Mouse (Mus musculus): ENCODE data around the gene Med25. TPM values are rescaled to one million over a fixed set of nuclear protein-coding genes. Genes with fewer than 3 reads are reported as not detected.
A peak's percentile ranks its signal among the peaks of the same experiment; 100 is the strongest.

The Med25 gene
- polyA plus RNA-seq, 1 experiment from 2014 or later = 64.4 TPM

DNA sequence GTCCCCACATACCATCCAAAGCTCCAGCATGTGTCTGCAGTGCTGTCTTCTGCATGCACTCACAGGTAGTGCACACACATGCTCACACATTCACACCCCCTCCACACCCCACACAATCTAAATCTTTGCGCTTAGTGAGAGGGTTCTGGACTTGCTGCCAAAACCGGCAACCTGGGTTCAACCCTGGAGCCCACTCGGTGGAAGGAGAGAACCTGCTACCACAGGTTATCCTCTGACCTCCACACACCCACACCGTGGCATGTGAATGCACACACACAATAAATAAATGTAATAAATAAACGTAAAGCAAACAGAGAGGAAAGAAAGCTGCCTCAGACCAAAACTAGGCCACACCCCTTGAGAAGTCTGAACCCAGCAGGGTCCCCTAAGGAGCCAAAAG lies 44.7 kb downstream of the Med25 start:
- WGBS = 44% methylated on average over 5 of the region's 5 CpGs
- H3K9me3 ChIP-seq (ENCODE audit: control insufficient read depth, low read length) = no peaks in the 10 kb centered on the region
- TF ChIP-seq EP300 (optimal IDR thresholded peaks at IDR 0.05) (no peak), CTCF (IDR thresholded peaks at IDR 0.05; ENCODE audit: low read depth) (no peak)
- peaks cover 9% of the 10 kb centered on the region for H3K4me1 ChIP-seq (replicated peaks; ENCODE audit: control insufficient read depth, insufficient read depth)
- peak overlapping the region; percentile 50 for H3K4me2 ChIP-seq (replicated peaks; ENCODE audit: low read depth)
- peaks cover 25% of the 10 kb centered on the region for H3K36me3 ChIP-seq (ENCODE audit: control insufficient read depth, insufficient read depth, low read length)
- peak overlapping the region; percentile 81 for H3K4me3 ChIP-seq (ENCODE audit: low read depth, low read length)
- ATAC-seq (ENCODE audit: low FRiP score, low TSS enrichment) (no peak), DNase-seq (ENCODE audit: low spot score) (no peak)
- H3K27me3 ChIP-seq (ENCODE audit: control insufficient read depth, insufficient read depth, low read length) = no peaks in the 10 kb centered on the region
- H3K9ac ChIP-seq (ENCODE audit: low read length) = peak overlapping the region; percentile 61
- peak overlapping the region; percentile 98; the same call in 1 of the 2 replicates for H3K27ac ChIP-seq (replicated peaks)

DNA sequence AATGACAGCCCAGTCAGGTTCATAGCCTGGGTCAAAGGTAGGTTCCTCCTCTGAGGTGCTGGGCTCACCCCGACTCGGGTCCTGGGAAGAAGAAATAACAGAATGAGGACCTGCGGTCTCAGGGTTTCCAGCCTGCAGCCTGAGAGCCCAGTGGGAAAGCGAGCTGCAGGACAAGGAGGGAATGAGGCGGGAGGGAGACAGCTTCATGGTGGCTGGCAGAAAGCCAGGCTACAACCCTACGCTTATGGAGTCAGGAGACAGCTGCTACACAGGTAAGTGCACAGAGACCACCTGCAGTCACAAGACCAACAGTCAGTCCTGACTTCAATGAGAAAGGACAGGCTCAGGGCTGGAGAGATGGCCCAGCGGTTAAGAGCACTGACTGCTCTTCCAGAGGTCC lies 45.7 kb downstream of the Med25 start:
- Histone ChIP-seq H3K4me1 (replicated peaks; ENCODE audit: control insufficient read depth, insufficient read depth) (peaks cover 9% of the 10 kb centered on the region), H3K36me3 (ENCODE audit: control insufficient read depth, insufficient read depth, low read length) (peaks cover 31% of the 10 kb centered on the region), H3K4me2 (replicated peaks; ENCODE audit: low read depth) (no peak overlapping the region), H3K9me3 (ENCODE audit: control insufficient read depth, low read length) (no peaks in the 10 kb centered on the region), H3K27ac (replicated peaks) (no peak overlapping the region), H3K9ac (ENCODE audit: low read length) (no peak overlapping the region), H3K4me3 (ENCODE audit: low read depth, low read length) (no peak overlapping the region), H3K27me3 (ENCODE audit: control insufficient read depth, insufficient read depth, low read length) (no peaks in the 10 kb centered on the region)
- TF ChIP-seq CTCF (IDR thresholded peaks at IDR 0.05; ENCODE audit: low read depth) = no peak
- DNase-seq (ENCODE audit: low spot score) (no peak), ATAC-seq (ENCODE audit: low FRiP score, low TSS enrichment) (no peak)
- WGBS = 90% methylated on average over 7 of the region's 7 CpGs

DNA sequence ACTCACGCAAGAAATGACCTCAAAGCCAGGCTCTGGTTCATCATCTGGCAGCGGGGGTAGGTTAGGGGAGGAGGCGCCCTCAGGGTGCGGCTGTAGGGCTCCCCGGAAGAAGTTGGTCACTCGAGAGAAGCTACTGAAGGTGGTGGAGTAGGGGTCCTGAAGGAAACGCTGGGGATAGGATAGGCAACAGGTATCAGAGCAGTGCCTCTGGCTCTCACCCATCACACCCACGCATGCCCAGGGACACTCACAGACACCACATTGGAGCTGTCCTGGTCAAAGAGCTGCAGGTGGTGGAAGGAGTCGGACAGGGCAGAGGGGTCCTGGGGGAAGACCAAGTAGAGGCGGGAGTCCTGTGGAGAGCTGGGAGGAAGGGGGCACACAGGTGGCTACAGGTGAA lies 47.5 kb downstream of the Med25 start:
- Histone ChIP-seq H3K27me3 (ENCODE audit: control insufficient read depth, insufficient read depth, low read length) (no peaks in the 10 kb centered on the region), H3K9me3 (ENCODE audit: control insufficient read depth, low read length) (no peaks in the 10 kb centered on the region), H3K4me2 (replicated peaks; ENCODE audit: low read depth) (no peak overlapping the region), H3K36me3 (ENCODE audit: control insufficient read depth, insufficient read depth, low read length) (peaks cover 33% of the 10 kb centered on the region), H3K4me3 (ENCODE audit: low read depth, low read length) (no peak overlapping the region), H3K27ac (replicated peaks) (no peak overlapping the region), H3K4me1 (replicated peaks; ENCODE audit: control insufficient read depth, insufficient read depth) (peaks cover 2% of the 10 kb centered on the region; the same call in 1 of the 2 replicates), H3K9ac (ENCODE audit: low read length) (no peak overlapping the region)
- DNase-seq (ENCODE audit: low spot score) (no peak), ATAC-seq (ENCODE audit: low FRiP score, low TSS enrichment) (no peak)
- TF ChIP-seq EP300 (optimal IDR thresholded peaks at IDR 0.05) (no peak), CTCF (IDR thresholded peaks at IDR 0.05; ENCODE audit: low read depth) (no peak)
- 93% methylated on average over 10 of the region's 10 CpGs for WGBS

DNA sequence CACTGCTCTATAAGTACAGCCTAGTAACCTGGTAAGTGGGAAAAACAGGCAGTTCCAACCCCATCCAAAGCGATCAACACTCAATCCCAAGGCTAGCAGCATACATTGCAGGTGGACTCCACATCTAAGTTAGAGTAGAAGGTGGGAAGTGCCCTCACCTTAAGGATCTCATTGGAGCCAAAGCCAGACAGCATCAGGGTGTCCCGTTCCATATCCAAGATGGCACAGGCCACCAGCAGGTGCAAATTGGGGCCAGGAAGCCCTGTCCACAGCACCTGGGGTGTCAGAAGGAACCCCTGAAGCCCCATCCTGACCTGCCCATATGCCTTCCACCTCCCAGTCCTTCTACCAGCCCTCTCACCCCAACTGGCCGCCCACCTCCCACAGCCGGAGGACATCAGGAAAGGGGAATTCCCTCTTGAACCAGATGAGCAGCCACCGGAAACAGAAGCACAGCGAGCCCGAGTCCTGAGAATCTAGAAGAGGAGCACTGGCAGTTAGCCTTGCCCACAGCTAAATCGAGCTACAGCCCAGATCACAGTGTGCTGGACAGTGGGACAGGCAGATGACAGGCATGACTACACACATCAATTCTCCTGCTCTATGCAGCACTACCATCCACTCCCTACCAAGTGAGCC lies 50.6 kb downstream of the Med25 start:
- no peak for ATAC-seq (ENCODE audit: low FRiP score, low TSS enrichment)
- 93% methylated on average over 8 of the region's 8 CpGs for WGBS
- Histone ChIP-seq H3K27me3 (ENCODE audit: control insufficient read depth, insufficient read depth, low read length) (no peaks in the 10 kb centered on the region), H3K9me3 (ENCODE audit: control insufficient read depth, low read length) (no peaks in the 10 kb centered on the region), H3K9ac (ENCODE audit: low read length) (no peak overlapping the region), H3K36me3 (ENCODE audit: control insufficient read depth, insufficient read depth, low read length) (peaks cover 33% of the 10 kb centered on the region), H3K27ac (replicated peaks) (no peak overlapping the region), H3K4me2 (replicated peaks; ENCODE audit: low read depth) (no peak overlapping the region), H3K4me1 (replicated peaks; ENCODE audit: control insufficient read depth, insufficient read depth) (peaks cover 7% of the 10 kb centered on the region; the same call in 1 of the 2 replicates), H3K4me3 (ENCODE audit: low read depth, low read length) (no peak overlapping the region)
- no peak for DNase-seq (ENCODE audit: low spot score)
- no peak for TF ChIP-seq EP300 (optimal IDR thresholded peaks at IDR 0.05)
- TF ChIP-seq CTCF (IDR thresholded peaks at IDR 0.05; ENCODE audit: low read depth) = no peak

GRCm38 (mm10) chr7:44840426-44840825 lies 52.1 kb downstream of the Med25 start:
- DNase-seq (ENCODE audit: low spot score) (no peak), ATAC-seq (ENCODE audit: low FRiP score, low TSS enrichment) (no peak)
- TF ChIP-seq EP300 (optimal IDR thresholded peaks at IDR 0.05) (no peak), CTCF (IDR thresholded peaks at IDR 0.05; ENCODE audit: low read depth) (no peak)
- Histone ChIP-seq H3K4me3 (ENCODE audit: low read depth, low read length) (no peak overlapping the region), H3K9ac (ENCODE audit: low read length) (no peak overlapping the region), H3K4me2 (replicated peaks; ENCODE audit: low read depth) (no peak overlapping the region), H3K27me3 (ENCODE audit: control insufficient read depth, insufficient read depth, low read length) (no peaks in the 10 kb centered on the region), H3K4me1 (replicated peaks; ENCODE audit: control insufficient read depth, insufficient read depth) (peaks cover 7% of the 10 kb centered on the region; the same call in 1 of the 2 replicates), H3K27ac (replicated peaks) (no peak overlapping the region), H3K9me3 (ENCODE audit: control insufficient read depth, low read length) (no peaks in the 10 kb centered on the region), H3K36me3 (ENCODE audit: control insufficient read depth, insufficient read depth, low read length) (peaks cover 27% of the 10 kb centered on the region)
- 60% methylated on average over 14 of the region's 14 CpGs for WGBS

DNA sequence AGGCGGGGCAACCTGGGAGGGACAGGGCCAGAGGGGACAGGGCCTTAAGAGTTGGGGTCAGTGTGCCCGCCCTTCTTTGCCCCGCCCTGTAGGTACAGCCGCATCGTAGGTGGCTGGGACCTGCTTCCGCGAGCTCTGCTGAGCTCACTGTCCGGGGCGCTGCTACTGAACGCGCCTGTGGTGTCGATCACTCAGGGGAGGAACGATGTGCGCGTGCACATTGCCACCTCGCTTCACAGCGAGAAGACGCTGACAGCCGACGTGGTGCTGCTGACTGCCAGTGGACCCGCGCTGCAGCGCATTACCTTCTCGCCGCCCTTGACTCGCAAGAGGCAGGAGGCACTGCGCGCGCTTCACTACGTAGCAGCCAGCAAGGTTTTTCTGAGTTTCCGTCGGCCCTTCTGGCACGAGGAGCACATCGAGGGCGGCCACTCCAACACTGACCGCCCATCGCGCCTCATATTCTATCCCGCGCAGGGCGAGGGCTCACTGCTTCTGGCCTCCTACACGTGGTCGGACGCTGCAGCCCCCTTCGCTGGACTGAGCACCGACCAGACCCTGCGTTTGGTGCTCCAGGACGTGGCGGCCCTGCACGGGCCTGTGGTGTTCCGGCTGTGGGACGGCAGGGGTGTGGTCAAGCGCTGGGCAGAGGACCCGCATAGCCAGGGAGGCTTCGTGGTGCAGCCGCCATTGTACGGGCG lies 52.9 kb downstream of the Med25 start:
- peak overlapping the region; percentile 57 for H3K4me2 ChIP-seq (replicated peaks; ENCODE audit: low read depth)
- TF ChIP-seq CTCF (IDR thresholded peaks at IDR 0.05; ENCODE audit: low read depth) (no peak), EP300 (optimal IDR thresholded peaks at IDR 0.05) (no peak)
- no peaks in the 10 kb centered on the region for H3K9me3 ChIP-seq (ENCODE audit: control insufficient read depth, low read length)
- peak; percentile 47 for ATAC-seq (ENCODE audit: low FRiP score, low TSS enrichment)
- no peaks in the 10 kb centered on the region for H3K27me3 ChIP-seq (ENCODE audit: control insufficient read depth, insufficient read depth, low read length)
- H3K9ac ChIP-seq (ENCODE audit: low read length) = peak overlapping the region; percentile 53
- peaks cover 7% of the 10 kb centered on the region; the same call in 1 of the 2 replicates for H3K4me1 ChIP-seq (replicated peaks; ENCODE audit: control insufficient read depth, insufficient read depth)
- DNase-seq (ENCODE audit: low spot score) = peak; percentile 62
- 3% methylated on average over 57 of the region's 58 CpGs for WGBS
- H3K27ac ChIP-seq (replicated peaks) = no peak overlapping the region; the same call in 1 of the 2 replicates
- peaks cover 19% of the 10 kb centered on the region for H3K36me3 ChIP-seq (ENCODE audit: control insufficient read depth, insufficient read depth, low read length)
- peak overlapping the region; percentile 20 for H3K4me3 ChIP-seq (ENCODE audit: low read depth, low read length)
